Mouse (Mus musculus) neural tube, embryonic 15.5 days (tissue): ENCODE results near the gene Fam207a. TPM values are rescaled to one million over a fixed set of nuclear protein-coding genes. Genes with fewer than 3 reads are reported as not detected.

Source experiments
- ATAC-seq: fragments of 200-750 bp; cut with Nextera tagmentation; 2 replicates; pipeline ENCODE4 v1.8.0; 2017; ENCODE audit warnings: mild to moderate bottlenecking, moderate TSS enrichment, moderate library complexity; ENCODE audit not compliant: low FRiP score
- H3K27ac ChIP-seq: fragments of 300-500 bp; sonication (generic); replicated peaks from 2 replicates; pipeline ENCODE4 v1.5.1; 2015; ENCODE audit warnings: mild to moderate bottlenecking, inconsistent platforms
- H3K27me3 ChIP-seq: fragments of 300-500 bp; sonication (generic); replicated peaks from 2 replicates; pipeline ENCODE4 v1.6.1; 2015; ENCODE audit warnings: inconsistent platforms
- H3K36me3 ChIP-seq: fragments of 300-500 bp; sonication (generic); 2 replicates; pipeline ENCODE4 v1.6.1; 2015; ENCODE audit warnings: inconsistent platforms
- H3K4me1 ChIP-seq: fragments of 300-500 bp; sonication (generic); 2 replicates; pipeline ENCODE4 v1.6.1; 2015; ENCODE audit warnings: inconsistent platforms
- H3K4me2 ChIP-seq: fragments of 300-500 bp; sonication (generic); 2 replicates; pipeline ENCODE4 v1.6.1; 2015; ENCODE audit warnings: inconsistent platforms, mild to moderate bottlenecking, moderate library complexity
- H3K4me3 ChIP-seq: fragments of 300-500 bp; sonication (generic); replicated peaks from 2 replicates; pipeline ENCODE4 v1.5.1; 2015; ENCODE audit warnings: mild to moderate bottlenecking, inconsistent platforms
- H3K9ac ChIP-seq: fragments of 300-500 bp; sonication (generic); replicated peaks from 2 replicates; pipeline ENCODE4 v1.6.1; 2015; ENCODE audit warnings: mild to moderate bottlenecking, inconsistent platforms
- H3K9me3 ChIP-seq: fragments of 300-500 bp; sonication (generic); replicated peaks from 2 replicates; pipeline ENCODE4 v1.6.1; 2016; ENCODE audit warnings: inconsistent platforms
- WGBS: fragments of 180-500 bp; shearing (Covaris S2); methylation state at CpG from one replicate; pipeline ENCODE4 v1.1.7; 2015; ENCODE audit warnings: mixed read lengths; 5-methylcytosine and 5-hydroxymethylcytosine counted together
- polyA plus RNA-seq: library from polyadenylated mRNA; unstranded; fragments of >200 nt; fragmentation: Nextera tagmentation; extraction: Ambion mirVana; gene quantifications from 2 replicates; pipeline ENCODE4 v1.2.1, GENCODE M21; 2015

Gene Fam207a
- polyA plus RNA-seq, 1 experiment from 2014 or later = 42.6 TPM

- no peaks in the 10 kb centered on the region for H3K4me1 ChIP-seq
- H3K4me3 ChIP-seq = no peak overlapping the region
- H3K9me3 ChIP-seq = no peaks in the 10 kb centered on the region
- no peak overlapping the region for H3K9ac ChIP-seq
- no peaks in the 10 kb centered on the region for H3K36me3 ChIP-seq
- no peak overlapping the region for H3K27ac ChIP-seq
- no peak overlapping the region for H3K4me2 ChIP-seq
- WGBS = 93% methylated on average over 6 of the region's 6 CpGs
- no peaks in the 10 kb centered on the region for H3K27me3 ChIP-seq
- no peak for ATAC-seq
Observed at GRCm38 (mm10) chr10:77528634-77529033, 13.0 kb upstream of the Fam207a start.

- Histone ChIP-seq H3K4me1 (peaks cover 4% of the 10 kb centered on the region; the same call in 1 of the 2 replicates), H3K9me3 (no peaks in the 10 kb centered on the region), H3K4me2 (no peak overlapping the region), H3K27me3 (no peaks in the 10 kb centered on the region), H3K27ac (no peak overlapping the region), H3K4me3 (no peak overlapping the region), H3K36me3 (no peaks in the 10 kb centered on the region), H3K9ac (no peak overlapping the region)
- 76% methylated on average over 2 of the region's 2 CpGs for WGBS
- ATAC-seq = no peak
Observed at GRCm38 (mm10) chr10:77526488-77526887, 10.9 kb upstream of the Fam207a start.

DNA sequence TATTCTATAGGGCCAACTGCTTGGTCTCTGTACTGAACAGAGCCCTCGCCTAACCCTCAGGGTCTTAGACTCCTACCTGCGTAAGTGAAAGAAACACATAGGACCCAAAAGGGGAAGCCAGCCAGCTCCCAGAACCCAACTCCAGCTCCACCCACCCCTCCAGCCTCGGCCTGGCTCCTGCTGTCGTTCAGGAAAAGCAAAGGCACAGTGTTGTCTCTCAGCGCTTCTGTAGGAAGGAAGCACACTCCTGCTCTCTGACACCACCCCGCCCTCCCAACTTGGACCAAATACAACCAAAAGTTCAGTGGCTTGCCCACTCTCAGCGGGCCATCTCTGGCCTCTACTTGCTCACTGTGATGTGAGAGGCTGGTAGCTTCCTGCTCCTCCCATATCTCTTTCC, 7.7 kb upstream of the Fam207a start:
- Histone ChIP-seq H3K27ac (no peak overlapping the region), H3K9ac (no peak overlapping the region), H3K9me3 (no peaks in the 10 kb centered on the region), H3K36me3 (no peaks in the 10 kb centered on the region), H3K4me2 (no peak overlapping the region), H3K4me1 (peaks cover 4% of the 10 kb centered on the region; the same call in 1 of the 2 replicates), H3K27me3 (no peaks in the 10 kb centered on the region), H3K4me3 (no peak overlapping the region)
- ATAC-seq = no peak
- WGBS = 76% methylated on average over 7 of the region's 7 CpGs

GRCm38 (mm10) chr10:77522746-77523145, 7.2 kb upstream of the Fam207a start:
- H3K9me3 ChIP-seq = no peaks in the 10 kb centered on the region
- H3K27me3 ChIP-seq = no peaks in the 10 kb centered on the region
- 0 out of 2 replicates have a peak overlapping the region, but pooled peaks have one; percentile 27 for H3K9ac ChIP-seq
- H3K4me3 ChIP-seq = peak overlapping the region; percentile 25
- H3K36me3 ChIP-seq = no peaks in the 10 kb centered on the region
- no peak overlapping the region for H3K27ac ChIP-seq
- peak overlapping the region; percentile 57 for H3K4me2 ChIP-seq
- H3K4me1 ChIP-seq = peaks cover 4% of the 10 kb centered on the region; the same call in 1 of the 2 replicates
- ATAC-seq = no peak
- 58% methylated on average over 12 of the region's 12 CpGs for WGBS

GRCm38 (mm10) chr10:77522021-77522731, 6.6 kb upstream of the Fam207a start:
- peak overlapping the region; percentile 57 for H3K4me2 ChIP-seq
- H3K9me3 ChIP-seq = no peaks in the 10 kb centered on the region
- H3K27ac ChIP-seq = no peak overlapping the region
- H3K4me3 ChIP-seq = peak overlapping the region; percentile 25
- no peak for ATAC-seq
- H3K4me1 ChIP-seq = peaks cover 9% of the 10 kb centered on the region
- no peaks in the 10 kb centered on the region for H3K36me3 ChIP-seq
- WGBS = 17% methylated on average over 18 of the region's 18 CpGs
- no peaks in the 10 kb centered on the region for H3K27me3 ChIP-seq
- H3K9ac ChIP-seq = 0 out of 2 replicates have a peak overlapping the region, but pooled peaks have one; percentile 27

DNA sequence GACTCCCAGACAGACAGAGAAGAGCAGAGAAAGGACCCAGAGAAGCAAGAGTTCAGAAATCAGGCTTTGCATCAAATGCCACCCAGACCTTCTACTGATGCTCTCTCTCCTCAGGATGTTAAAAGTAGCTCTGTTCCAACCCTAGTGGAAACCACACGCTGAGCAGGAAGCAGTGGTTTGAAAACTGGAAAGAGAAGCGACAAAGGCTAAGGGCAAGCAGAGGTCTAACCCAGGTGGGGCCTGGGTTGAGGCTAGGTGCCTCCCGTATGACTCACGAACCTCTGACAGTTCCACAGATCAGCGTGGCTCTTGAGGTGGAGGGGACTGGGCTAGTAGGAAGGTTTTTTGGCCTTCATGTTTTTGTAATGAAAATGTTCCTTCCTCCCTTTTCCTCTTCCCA, 4.9 kb upstream of the Fam207a start:
- H3K4me2 ChIP-seq = no peak overlapping the region
- H3K27ac ChIP-seq = no peak overlapping the region
- no peaks in the 10 kb centered on the region for H3K27me3 ChIP-seq
- H3K9ac ChIP-seq = no peak overlapping the region
- peaks cover 20% of the 10 kb centered on the region for H3K4me1 ChIP-seq
- H3K9me3 ChIP-seq = no peaks in the 10 kb centered on the region
- WGBS = 96% methylated on average over 5 of the region's 5 CpGs
- no peaks in the 10 kb centered on the region for H3K36me3 ChIP-seq
- H3K4me3 ChIP-seq = no peak overlapping the region
- no peak for ATAC-seq

DNA sequence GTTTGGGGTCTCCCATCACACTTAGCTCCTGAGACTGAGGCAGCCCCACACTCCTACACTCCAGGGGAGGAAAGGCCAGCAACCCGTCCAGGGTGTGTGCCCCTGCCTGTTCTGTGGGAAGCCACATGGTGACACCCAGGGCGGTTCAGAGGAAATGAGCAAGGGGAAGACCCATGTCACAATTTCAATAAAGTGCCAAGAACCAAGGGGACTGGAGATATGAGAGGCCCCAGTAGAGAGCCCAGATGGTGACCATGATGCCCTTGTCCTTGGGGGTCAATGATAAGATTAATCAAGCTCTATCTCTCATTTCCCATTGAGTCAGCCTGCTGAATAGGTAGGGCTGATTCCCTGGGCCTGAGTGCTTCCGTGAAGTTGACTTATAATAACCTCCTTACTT, 3.6 kb upstream of the Fam207a start:
- Histone ChIP-seq H3K27me3 (no peaks in the 10 kb centered on the region), H3K4me2 (no peak overlapping the region), H3K4me3 (no peak overlapping the region), H3K9me3 (no peaks in the 10 kb centered on the region), H3K4me1 (peaks cover 30% of the 10 kb centered on the region), H3K9ac (no peak overlapping the region), H3K27ac (no peak overlapping the region), H3K36me3 (no peaks in the 10 kb centered on the region)
- 84% methylated on average over 3 of the region's 3 CpGs for WGBS
- ATAC-seq = no peak

DNA sequence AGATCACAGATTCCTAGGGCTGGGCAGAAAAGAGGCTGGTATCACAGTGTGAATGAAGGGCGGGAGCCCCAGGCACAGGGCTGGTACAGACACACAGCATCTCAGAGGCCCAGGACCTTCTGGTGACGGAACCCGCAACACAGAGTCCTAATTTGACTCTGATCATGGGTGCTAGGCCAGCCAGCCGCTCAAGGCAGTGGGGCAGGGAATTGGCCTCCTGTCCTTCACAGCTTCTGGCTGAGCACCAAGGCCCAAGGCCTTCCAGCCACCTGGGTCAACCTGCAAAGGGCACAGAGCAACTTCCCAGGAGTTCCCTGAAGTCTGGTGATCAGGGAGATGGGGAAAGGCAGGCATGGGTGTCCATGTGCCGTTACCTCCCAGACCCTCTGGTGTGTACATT, 2.2 kb upstream of the Fam207a start:
- Histone ChIP-seq H3K36me3 (peaks cover 9% of the 10 kb centered on the region), H3K9ac (no peak overlapping the region), H3K4me1 (peaks cover 33% of the 10 kb centered on the region), H3K4me2 (no peak overlapping the region), H3K27ac (no peak overlapping the region), H3K4me3 (no peak overlapping the region), H3K27me3 (no peaks in the 10 kb centered on the region), H3K9me3 (no peaks in the 10 kb centered on the region)
- WGBS = 93% methylated on average over 5 of the region's 5 CpGs
- no peak for ATAC-seq

DNA sequence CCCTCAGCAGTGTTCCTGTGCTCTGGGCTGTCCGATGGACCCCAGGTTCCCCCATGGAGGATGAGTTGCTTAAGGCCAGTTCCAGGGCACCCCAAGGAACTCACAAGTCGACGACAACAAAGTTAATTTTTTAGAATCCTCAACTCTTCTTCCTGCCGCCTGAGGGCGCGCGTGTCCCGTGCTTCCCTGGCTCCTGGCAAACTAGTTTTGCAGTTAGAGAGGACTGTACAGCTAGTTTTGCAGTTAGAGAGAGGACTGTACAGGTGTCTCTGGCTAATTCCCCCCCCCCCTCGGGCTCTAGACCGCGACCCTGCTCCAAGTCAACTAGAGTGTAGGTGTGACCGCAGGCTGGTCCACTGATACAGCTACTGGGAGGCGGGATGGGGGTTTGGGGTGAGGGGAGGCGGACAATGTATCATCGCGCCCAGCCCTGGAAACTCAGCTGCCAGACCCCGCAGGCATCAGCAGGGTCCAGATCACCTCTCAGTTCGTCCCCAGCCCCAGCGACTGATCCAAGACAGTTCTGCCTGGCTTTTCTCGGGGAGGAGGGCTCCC, 1.6 kb upstream of the Fam207a start:
- no peak for ATAC-seq
- peaks cover 15% of the 10 kb centered on the region for H3K36me3 ChIP-seq
- H3K4me2 ChIP-seq = peak overlapping the region; percentile 85; the same call in 1 of the 2 replicates
- H3K4me3 ChIP-seq = no peak overlapping the region
- no peaks in the 10 kb centered on the region for H3K9me3 ChIP-seq
- 22% methylated on average over 20 of the region's 20 CpGs for WGBS
- H3K27ac ChIP-seq = no peak overlapping the region
- no peak overlapping the region for H3K9ac ChIP-seq
- H3K27me3 ChIP-seq = no peaks in the 10 kb centered on the region
- H3K4me1 ChIP-seq = peaks cover 29% of the 10 kb centered on the region

DNA sequence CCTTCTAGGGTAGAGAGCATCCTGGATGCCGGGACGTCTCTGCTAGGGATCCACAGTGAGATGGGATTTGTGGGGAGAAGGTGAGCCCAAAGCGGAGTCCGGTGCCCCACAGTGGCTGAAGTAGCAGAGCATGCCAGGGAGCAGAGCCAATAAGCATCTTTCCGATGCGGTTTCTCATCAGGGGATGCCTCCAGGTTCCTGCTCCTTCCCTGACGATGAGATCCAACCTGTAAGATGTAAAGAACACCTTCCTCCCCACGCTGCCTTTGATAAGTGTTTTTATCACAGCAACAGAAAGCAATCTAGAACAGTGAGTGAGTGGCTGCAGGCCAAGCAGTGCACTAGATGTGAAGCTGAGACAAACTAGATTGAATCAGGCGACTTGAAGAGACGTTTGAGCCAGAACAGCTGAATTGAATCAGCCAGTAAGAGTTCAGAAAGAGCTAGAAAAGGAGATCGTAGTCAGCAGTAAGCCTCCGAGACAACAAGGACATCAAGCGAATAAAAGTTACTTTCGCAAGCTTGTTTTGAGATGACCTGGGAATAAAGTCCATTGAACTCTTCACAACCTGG, 880 bp upstream of the Fam207a start:
- Histone ChIP-seq H3K4me1 (peaks cover 29% of the 10 kb centered on the region), H3K27ac (peak overlapping the region; percentile 91), H3K27me3 (no peaks in the 10 kb centered on the region), H3K4me3 (peak overlapping the region; percentile 72), H3K9ac (peak overlapping the region; percentile 80), H3K9me3 (no peaks in the 10 kb centered on the region), H3K4me2 (peak overlapping the region; percentile 85), H3K36me3 (peaks cover 21% of the 10 kb centered on the region)
- 43% methylated on average over 14 of the region's 14 CpGs for WGBS
- 0 out of 2 replicates have a peak, but pooled peaks have one; percentile 13 for ATAC-seq

DNA sequence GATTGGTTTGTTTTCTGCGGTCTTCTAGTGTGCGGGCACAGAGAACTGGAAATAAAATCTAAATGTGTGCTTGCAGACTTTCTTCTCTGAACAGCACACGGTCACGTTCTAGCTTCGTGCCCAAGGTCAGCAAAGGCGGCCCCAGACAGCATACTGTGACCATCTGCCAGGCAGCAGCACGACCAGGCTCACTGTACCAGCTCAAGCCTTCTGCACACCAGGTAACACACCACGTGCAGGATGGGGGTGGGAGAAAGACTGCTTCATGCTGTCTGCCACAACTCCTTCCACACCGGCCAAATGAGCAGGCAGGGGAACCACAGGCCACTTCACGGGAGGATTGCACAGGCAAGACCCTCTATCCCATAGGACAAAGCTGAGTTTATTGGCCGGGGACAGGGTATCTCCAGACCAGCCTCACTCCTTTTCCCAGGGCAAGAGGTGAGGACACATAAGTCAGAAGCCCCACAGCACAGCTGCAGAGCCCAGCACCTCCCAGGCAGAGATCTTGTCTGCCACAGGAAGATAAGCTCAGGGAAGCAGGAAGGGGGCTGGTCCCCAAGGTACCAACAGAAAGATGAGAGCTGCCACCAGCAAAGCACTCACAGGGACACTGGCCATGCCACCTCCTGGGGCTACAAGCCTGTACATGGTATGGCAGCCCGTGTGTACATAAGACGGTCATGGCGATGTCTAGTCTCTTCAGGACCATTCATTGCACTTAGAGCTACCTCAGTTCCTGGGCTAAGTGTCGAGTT, 5.2 kb downstream of the Fam207a start:
- Histone ChIP-seq H3K4me2 (no peak overlapping the region), H3K27me3 (no peaks in the 10 kb centered on the region), H3K9ac (no peak overlapping the region), H3K36me3 (peaks cover 51% of the 10 kb centered on the region), H3K4me1 (peaks cover 26% of the 10 kb centered on the region), H3K9me3 (no peaks in the 10 kb centered on the region), H3K4me3 (no peak overlapping the region), H3K27ac (no peak overlapping the region)
- ATAC-seq = no peak
- WGBS = 83% methylated on average over 15 of the region's 15 CpGs
